Mouse (Mus musculus) embryonic facial prominence, embryonic 12.5 days (tissue): ENCODE data around the gene Csmd2. TPM values are rescaled to one million over a fixed set of nuclear protein-coding genes. Genes with fewer than 3 reads are reported as not detected.

Experiments
- ATAC-seq: fragments of 200-750 bp; cut with Nextera tagmentation; 2 replicates; pipeline ENCODE4 v1.8.0; 2017; ENCODE audit not compliant: insufficient number of reproducible peaks, insufficient read depth, low FRiP score, low TSS enrichment
- H3K27ac ChIP-seq: fragments of 300-500 bp; sonication (generic); 2 replicates; pipeline ENCODE4 v1.5.1; 2016; ENCODE audit warnings: mild to moderate bottlenecking
- H3K27me3 ChIP-seq: fragments of 300-500 bp; sonication (generic); 2 replicates; pipeline ENCODE4 v1.6.1; 2016; ENCODE audit warnings: mild to moderate bottlenecking, moderate library complexity
- H3K36me3 ChIP-seq: fragments of 300-500 bp; sonication (generic); 2 replicates; pipeline ENCODE4 v1.6.1; 2016; ENCODE audit warnings: mild to moderate bottlenecking
- H3K4me1 ChIP-seq: fragments of 300-500 bp; sonication (generic); 2 replicates; pipeline ENCODE4 v1.6.1; 2016
- H3K4me2 ChIP-seq: fragments of 300-500 bp; sonication (generic); replicated peaks from 2 replicates; pipeline ENCODE4 v1.6.1; 2016; ENCODE audit warnings: mild to moderate bottlenecking, moderate library complexity
- H3K4me3 ChIP-seq: fragments of 300-500 bp; sonication (generic); 2 replicates; pipeline ENCODE4 v1.5.1; 2016; ENCODE audit warnings: mild to moderate bottlenecking
- H3K9ac ChIP-seq: fragments of 300-500 bp; sonication (generic); 2 replicates; pipeline ENCODE4 v1.6.1; 2016; ENCODE audit warnings: mild to moderate bottlenecking, moderate library complexity
- H3K9me3 ChIP-seq: fragments of 300-500 bp; sonication (generic); 2 replicates; pipeline ENCODE4 v1.6.1; 2016; ENCODE audit warnings: mild to moderate bottlenecking, moderate library complexity
- WGBS: fragments of 180-500 bp; shearing (Covaris S2); methylation state at CpG from one replicate; pipeline ENCODE4 v1.1.7; 2016; 5-methylcytosine and 5-hydroxymethylcytosine counted together
- polyA plus RNA-seq: library from polyadenylated mRNA; unstranded; fragments of >200 nt; fragmentation: Nextera tagmentation; extraction: Ambion mirVana; gene quantifications from 2 replicates; pipeline ENCODE4 v1.2.1, GENCODE M21; 2016

Gene Csmd2
- 0.54 and 0.76 TPM in 2 replicates for polyA plus RNA-seq

DNA sequence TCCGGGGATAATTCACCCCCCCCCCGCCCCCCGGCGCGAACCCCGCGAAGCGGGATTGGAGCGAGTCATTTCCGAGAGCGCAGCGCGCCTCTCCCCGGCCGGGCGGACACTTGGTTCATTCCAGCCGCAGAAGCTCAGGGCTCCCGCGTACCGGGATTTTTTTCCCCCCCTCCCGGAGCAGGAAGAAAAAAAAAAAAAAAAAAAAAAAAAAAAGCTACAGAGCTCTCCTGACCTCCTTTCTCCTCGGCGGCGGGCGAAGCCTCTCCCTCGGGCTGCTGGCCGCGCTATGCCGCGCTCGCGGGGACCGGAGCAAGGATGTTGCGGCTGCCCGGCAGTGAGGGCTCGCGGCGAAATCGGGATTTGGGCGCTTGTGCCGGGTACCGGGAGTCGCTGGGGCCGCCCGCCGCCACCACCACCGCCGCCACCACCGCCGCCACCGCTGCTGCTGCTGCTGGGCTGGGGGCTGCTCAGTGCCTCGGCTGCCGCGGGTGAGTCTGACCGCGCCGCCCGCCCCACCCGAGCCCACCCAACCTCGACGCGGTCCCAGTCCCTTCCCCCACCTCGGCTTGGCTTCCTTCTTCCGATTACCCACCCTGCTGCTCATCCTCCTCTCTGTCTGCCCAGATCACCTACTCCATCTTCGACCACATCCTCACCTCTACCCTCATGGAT is at the start of gene Csmd2:
Csmd2 (plus strand) TSS at position 74 of the 672 bp plus-strand sequence.
- H3K4me1 ChIP-seq = peaks cover 7% of the 10 kb centered on the region; the same call in 1 of the 2 replicates
- H3K4me2 ChIP-seq = peak within 1 kb of the TSS; percentile 84
- H3K36me3 ChIP-seq = no peaks in the 10 kb centered on the region
- no peak within 1 kb of the TSS for H3K27ac ChIP-seq
- H3K9me3 ChIP-seq = no peaks in the 10 kb centered on the region
- peak within 1 kb of the TSS; percentile 43 for H3K4me3 ChIP-seq
- peaks cover 68% of the 10 kb centered on the region for H3K27me3 ChIP-seq
- peak within 1 kb of the TSS; percentile 34 for H3K9ac ChIP-seq
- WGBS = under 1% methylated on average over 62 of the region's 65 CpGs
- no peak for ATAC-seq

DNA sequence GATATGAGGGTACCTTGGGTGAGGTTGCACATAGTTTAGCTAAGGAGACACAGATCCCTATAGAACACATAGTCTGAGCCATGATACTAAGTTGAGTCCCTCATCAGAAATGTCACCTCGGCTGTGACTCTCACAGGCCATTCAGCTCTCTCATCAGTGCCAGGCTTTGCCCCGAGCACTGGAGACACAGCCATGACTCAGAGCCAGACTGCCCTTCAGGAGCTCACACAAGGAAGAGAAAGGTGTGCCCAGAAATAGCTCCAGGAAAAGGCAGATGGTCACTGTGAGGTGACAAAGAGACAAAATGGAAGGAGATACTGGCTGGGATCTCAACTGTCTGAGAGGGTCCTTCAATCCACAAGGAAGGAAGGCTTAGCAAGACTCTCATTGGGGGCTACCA is 40.0 kb upstream of the Csmd2 start:
- H3K27ac ChIP-seq = no peak overlapping the region
- H3K4me2 ChIP-seq = no peak overlapping the region
- WGBS = 81% methylated on average over 2 of the region's 2 CpGs
- ATAC-seq = no peak
- peaks cover 2% of the 10 kb centered on the region; the same call in 1 of the 2 replicates for H3K4me1 ChIP-seq
- no peaks in the 10 kb centered on the region for H3K9me3 ChIP-seq
- no peaks in the 10 kb centered on the region for H3K27me3 ChIP-seq
- H3K36me3 ChIP-seq = no peaks in the 10 kb centered on the region
- no peak overlapping the region for H3K9ac ChIP-seq
- no peak overlapping the region for H3K4me3 ChIP-seq

DNA sequence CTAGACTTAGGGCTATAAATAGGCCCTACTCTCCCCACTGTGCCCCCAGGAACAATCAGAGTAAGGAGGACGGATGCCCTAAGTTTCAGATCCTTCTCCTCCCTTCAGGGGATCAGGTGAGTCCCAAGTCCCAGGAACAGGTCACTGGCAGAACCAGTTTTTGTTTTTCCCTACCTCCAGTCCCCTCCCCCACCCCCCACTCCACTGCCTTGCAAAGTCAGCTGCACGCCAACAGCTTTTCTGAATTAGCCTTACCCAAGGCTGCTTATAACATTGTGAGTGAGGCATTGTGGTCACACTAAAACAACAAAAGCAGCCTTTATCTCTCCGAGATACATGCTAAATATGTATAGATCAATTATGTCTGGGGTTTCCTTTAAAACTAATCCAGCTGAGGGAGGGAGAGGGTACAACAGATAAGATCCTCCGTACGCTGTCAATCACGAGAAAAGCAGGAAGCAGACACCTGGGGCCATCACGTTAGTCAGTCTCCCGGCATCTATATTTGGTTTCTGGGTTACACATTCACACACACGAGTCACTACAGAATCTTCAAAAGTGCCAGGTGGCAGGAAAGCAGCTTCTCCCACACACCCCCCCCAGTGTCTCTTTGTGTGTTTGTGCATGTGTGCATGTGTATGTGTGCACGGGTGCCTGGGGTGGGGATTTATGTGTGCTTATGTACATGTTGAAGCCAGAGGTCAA is 34.5 kb upstream of the Csmd2 start:
- no peak overlapping the region for H3K9ac ChIP-seq
- no peak overlapping the region for H3K27ac ChIP-seq
- no peak overlapping the region for H3K4me2 ChIP-seq
- 34% methylated on average over 10 of the region's 10 CpGs for WGBS
- no peaks in the 10 kb centered on the region for H3K9me3 ChIP-seq
- H3K36me3 ChIP-seq = no peaks in the 10 kb centered on the region
- ATAC-seq = no peak
- H3K4me3 ChIP-seq = no peak overlapping the region
- peaks cover 8% of the 10 kb centered on the region; the same call in 1 of the 2 replicates for H3K4me1 ChIP-seq
- no peaks in the 10 kb centered on the region for H3K27me3 ChIP-seq

DNA sequence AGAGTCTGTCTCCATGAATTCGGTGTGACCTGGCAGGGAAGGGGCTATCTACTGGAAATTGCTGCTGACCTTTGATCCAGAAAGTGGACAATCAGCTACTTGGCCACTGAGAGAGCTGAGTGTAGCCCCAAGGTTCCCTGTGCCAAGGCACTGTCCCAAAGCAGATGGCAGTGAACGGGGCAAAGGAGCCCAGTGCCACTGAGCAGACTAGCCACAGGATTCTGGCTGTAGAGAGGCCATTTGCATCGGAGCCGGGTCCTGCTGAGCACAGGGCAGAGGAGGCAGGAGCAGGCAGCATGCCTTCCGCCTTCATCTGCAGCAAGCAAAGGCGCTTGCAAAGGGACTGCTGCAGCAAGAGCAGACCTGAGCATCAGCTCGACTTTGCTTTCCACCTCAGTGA is 18.6 kb upstream of the Csmd2 start:
- no peak overlapping the region for H3K4me2 ChIP-seq
- no peaks in the 10 kb centered on the region for H3K9me3 ChIP-seq
- WGBS = 16% methylated on average over 7 of the region's 7 CpGs
- H3K4me1 ChIP-seq = no peaks in the 10 kb centered on the region
- H3K27me3 ChIP-seq = peaks cover 42% of the 10 kb centered on the region
- H3K27ac ChIP-seq = no peak overlapping the region
- no peak overlapping the region for H3K9ac ChIP-seq
- H3K36me3 ChIP-seq = no peaks in the 10 kb centered on the region
- ATAC-seq = no peak
- no peak overlapping the region for H3K4me3 ChIP-seq

DNA sequence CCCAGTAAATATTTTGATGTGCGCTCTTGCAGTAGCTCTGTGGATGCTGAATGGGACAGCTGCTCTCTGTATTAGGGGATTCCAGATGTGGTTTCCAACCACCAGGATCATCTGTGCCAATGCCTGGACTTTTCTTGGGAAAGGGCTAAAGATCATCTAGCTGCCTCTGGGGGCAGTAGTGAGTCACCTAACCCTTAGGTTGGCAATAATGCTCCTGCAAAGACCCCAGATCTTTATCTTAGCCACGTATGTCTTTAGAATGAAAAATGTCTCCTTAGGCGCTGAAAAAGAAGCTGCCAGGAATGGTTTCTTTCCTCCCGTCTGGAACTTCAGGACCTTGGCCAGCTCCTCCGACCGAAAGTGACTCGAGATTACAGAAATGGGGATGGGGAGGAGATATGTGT is 17.6 kb upstream of the Csmd2 start:
- H3K4me3 ChIP-seq = no peak overlapping the region
- H3K27ac ChIP-seq = no peak overlapping the region
- H3K27me3 ChIP-seq = peaks cover 42% of the 10 kb centered on the region
- 6% methylated on average over 7 of the region's 7 CpGs for WGBS
- H3K4me1 ChIP-seq = no peaks in the 10 kb centered on the region
- no peak overlapping the region for H3K4me2 ChIP-seq
- H3K9me3 ChIP-seq = no peaks in the 10 kb centered on the region
- no peak overlapping the region for H3K9ac ChIP-seq
- no peaks in the 10 kb centered on the region for H3K36me3 ChIP-seq
- ATAC-seq = no peak

DNA sequence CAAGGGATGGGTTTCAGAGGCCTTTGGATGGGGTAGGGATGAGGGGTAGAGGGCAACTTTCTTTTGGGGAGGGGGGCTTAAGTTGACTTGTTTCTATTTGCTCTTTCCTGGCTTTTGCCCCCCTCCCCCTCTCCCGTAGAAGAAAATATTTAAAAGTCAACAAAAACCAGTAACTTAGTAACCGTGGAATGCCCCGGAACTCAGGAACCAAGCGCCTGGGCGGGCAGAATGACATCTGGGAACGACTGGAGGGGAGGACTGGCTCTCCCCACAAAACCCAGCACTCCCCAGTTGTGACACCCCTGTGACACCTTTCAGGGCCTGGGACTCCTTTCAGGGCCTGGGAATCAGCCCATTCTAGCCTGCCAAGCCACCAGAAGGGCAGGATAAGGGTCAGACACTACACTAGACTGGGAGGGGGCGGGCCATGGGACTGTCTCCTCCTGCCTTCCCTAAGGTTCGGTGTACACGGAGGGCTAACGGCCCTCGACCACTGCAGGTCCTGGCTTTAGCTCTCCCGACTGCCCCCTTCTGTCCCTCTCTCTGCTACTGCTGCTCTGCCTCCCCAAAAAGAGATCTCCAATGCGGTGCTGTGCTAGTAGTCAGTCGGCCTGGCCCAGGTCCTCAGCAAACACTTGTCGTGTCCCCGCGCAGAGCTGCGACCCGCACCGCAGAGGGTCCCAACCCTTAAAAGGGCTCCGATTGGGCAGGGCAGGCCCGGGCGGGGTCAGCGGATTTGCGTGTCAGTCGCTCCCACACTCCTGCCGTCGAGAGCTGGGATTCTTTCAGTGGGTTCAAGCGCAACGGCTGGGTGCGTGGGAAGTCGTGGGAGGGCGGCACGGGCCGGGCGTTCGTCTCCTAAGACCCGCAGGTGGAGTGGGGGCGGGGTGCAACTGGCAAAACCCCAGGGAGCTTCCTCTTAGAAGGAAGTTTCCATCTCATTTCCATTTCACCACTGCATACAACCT is 16.5 kb upstream of the Csmd2 start, which contains the start of gene CK137956:
CK137956 (minus strand) TSS at position 51 of the 968 bp plus-strand sequence.
- H3K9ac ChIP-seq = no peak within 1 kb of the TSS
- no peak for ATAC-seq
- no peak within 1 kb of the TSS for H3K27ac ChIP-seq
- H3K36me3 ChIP-seq = no peaks in the 10 kb centered on the region
- no peak within 1 kb of the TSS for H3K4me2 ChIP-seq
- peaks cover 42% of the 10 kb centered on the region for H3K27me3 ChIP-seq
- WGBS = 4% methylated on average over 39 of the region's 39 CpGs
- H3K4me1 ChIP-seq = no peaks in the 10 kb centered on the region
- no peaks in the 10 kb centered on the region for H3K9me3 ChIP-seq
- H3K4me3 ChIP-seq = no peak within 1 kb of the TSS

DNA sequence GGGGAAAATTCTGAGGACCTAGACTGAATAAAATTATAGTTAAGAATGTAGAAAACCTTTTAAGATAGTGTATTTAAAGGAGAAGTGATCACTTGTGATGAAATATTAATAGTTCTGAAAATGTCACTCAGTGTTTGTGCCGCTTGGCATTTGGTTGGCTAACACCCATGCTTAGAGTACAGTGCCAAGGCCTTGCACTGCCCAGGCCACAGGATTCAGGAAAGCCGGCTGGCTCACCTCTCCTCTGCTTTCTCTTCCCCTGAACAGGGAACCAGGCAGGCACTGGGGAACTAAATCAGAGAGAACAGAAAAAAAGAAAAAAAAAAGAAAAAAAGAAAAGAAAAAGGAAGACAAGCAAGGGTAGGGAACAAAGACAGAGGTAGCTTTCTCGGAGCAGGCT is 14.7 kb upstream of the Csmd2 start:
- no peak overlapping the region for H3K4me2 ChIP-seq
- H3K27ac ChIP-seq = no peak overlapping the region
- no peaks in the 10 kb centered on the region for H3K4me1 ChIP-seq
- H3K9me3 ChIP-seq = no peaks in the 10 kb centered on the region
- H3K36me3 ChIP-seq = no peaks in the 10 kb centered on the region
- H3K4me3 ChIP-seq = no peak overlapping the region
- no peak overlapping the region for H3K9ac ChIP-seq
- peaks cover 42% of the 10 kb centered on the region for H3K27me3 ChIP-seq
- WGBS = 75% methylated on average over 3 of the region's 3 CpGs
- ATAC-seq = no peak

DNA sequence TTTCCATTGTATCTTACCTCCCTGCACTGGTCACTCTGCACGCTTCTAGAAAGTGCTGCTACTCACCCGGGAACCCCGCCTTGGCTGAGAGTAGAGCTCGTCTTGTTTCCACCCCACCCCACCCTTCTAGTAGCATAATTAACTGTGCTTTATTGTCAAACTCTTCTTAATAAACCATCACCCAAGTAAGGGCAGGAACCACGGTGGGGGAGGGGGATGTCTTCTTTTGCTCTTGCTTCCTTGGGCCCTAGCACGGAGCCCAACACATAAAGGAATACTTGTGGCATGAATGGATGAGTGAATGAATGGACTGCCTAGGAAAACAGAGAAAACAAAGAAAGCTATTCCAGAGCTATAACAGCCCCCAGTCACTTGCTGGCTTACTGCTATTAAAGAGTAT is 6.5 kb upstream of the Csmd2 start:
- Histone ChIP-seq H3K9ac (no peak overlapping the region), H3K4me2 (no peak overlapping the region), H3K4me3 (no peak overlapping the region), H3K27me3 (peaks cover 20% of the 10 kb centered on the region), H3K4me1 (no peaks in the 10 kb centered on the region), H3K27ac (no peak overlapping the region), H3K36me3 (no peaks in the 10 kb centered on the region), H3K9me3 (no peaks in the 10 kb centered on the region)
- 62% methylated on average over 6 of the region's 6 CpGs for WGBS
- no peak for ATAC-seq

DNA sequence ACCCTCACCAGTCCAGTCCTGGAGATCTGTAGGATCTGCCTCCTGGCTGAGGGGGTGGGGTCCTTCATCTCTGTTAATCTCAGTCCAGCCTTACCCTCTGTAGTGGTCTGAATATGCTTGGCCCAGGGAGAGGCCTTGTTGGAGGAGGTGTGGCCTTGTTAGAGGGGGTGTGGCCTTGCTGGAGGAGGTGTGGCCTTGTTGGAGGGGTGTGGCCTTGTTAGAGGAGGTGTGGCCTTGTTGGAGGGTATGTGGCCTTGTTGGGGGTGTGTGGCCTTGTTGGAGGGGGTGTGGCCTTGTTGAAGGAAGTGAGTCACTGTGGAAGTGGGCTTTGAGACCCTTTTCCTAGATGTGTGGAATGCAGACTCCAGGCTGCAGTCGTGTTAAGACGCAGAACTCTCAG is 3.2 kb upstream of the Csmd2 start:
- no peaks in the 10 kb centered on the region for H3K36me3 ChIP-seq
- no peak overlapping the region for H3K4me2 ChIP-seq
- H3K27me3 ChIP-seq = peaks cover 50% of the 10 kb centered on the region
- no peak overlapping the region for H3K27ac ChIP-seq
- H3K4me3 ChIP-seq = no peak overlapping the region
- ATAC-seq = no peak
- WGBS = 95% methylated on average over 2 of the region's 2 CpGs
- no peak overlapping the region for H3K9ac ChIP-seq
- H3K4me1 ChIP-seq = peaks cover 7% of the 10 kb centered on the region; the same call in 1 of the 2 replicates
- H3K9me3 ChIP-seq = no peaks in the 10 kb centered on the region

DNA sequence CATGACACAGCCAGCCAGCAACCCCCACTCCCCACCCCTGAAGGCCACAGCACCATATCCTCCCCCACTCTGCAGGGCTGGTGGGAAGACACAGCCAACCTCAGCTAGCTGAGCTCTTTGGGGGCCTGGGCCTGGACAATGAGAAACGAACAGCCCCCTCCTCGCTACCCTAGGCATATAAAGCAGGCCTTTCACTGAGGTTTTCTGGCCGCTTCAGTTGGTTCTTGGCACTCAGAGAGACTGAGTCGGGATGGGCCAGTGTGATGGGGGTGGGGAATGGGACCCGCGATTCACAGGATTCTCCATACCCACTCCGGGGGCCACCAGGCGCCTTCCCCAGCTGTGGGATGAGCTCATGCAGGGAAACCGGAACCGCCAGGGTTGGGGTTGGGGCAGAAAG is 1.8 kb upstream of the Csmd2 start:
- H3K27ac ChIP-seq = no peak overlapping the region
- no peaks in the 10 kb centered on the region for H3K9me3 ChIP-seq
- H3K4me2 ChIP-seq = no peak overlapping the region
- WGBS = 14% methylated on average over 10 of the region's 10 CpGs
- H3K4me3 ChIP-seq = no peak overlapping the region
- H3K4me1 ChIP-seq = peaks cover 7% of the 10 kb centered on the region; the same call in 1 of the 2 replicates
- no peak overlapping the region for H3K9ac ChIP-seq
- no peak for ATAC-seq
- H3K36me3 ChIP-seq = no peaks in the 10 kb centered on the region
- H3K27me3 ChIP-seq = peaks cover 65% of the 10 kb centered on the region

DNA sequence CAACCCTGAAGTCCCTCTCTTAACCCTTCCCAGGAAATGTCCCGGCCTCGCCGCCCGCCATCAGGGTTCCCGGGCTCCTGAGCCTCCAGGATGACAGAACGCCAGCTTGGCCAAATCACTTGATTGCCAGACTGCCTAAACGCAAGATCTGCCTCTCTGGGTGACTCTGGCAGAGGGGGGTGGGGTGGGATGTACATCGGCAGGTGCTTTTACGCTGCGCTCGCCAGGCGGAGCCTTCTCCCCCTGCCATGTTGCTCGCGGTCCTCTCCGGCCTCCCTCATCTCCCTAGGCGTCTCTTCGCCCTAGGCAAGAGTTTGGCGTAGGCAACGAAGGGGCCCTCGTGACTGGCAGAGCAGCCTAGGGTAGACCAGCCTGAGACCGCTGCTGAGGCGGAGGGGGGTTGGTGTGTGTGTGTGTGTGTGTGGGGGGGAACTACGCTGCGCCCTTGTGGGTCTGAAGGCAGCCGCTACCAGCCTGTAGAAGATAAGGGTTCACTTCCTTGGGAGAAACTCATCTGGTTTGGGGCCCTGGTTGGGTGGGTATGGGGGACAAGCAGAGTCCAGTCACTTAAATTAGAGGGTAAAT is 1.1 kb upstream of the Csmd2 start:
- WGBS = 2% methylated on average over 25 of the region's 25 CpGs
- peak; percentile 43; the same call in 1 of the 2 replicates for ATAC-seq
- Histone ChIP-seq H3K9me3 (no peaks in the 10 kb centered on the region), H3K4me3 (0 out of 2 replicates have a peak overlapping the region, but pooled peaks have one; percentile 7), H3K9ac (no peak overlapping the region), H3K4me1 (peaks cover 7% of the 10 kb centered on the region; the same call in 1 of the 2 replicates), H3K36me3 (no peaks in the 10 kb centered on the region), H3K27ac (no peak overlapping the region), H3K4me2 (peak overlapping the region; percentile 24; the same call in 1 of the 2 replicates), H3K27me3 (peaks cover 68% of the 10 kb centered on the region)
